In genomic region chr1:59912413-59913157, GRCm38 (mm10) we compare ENCODE assay signal across 7 mouse cellular contexts. TPM values are rescaled to one million over a fixed set of nuclear protein-coding genes. Genes with fewer than 3 reads are reported as not detected.
DNase-seq lines count a peak whose midpoint lies in the region; ATAC-seq lines count a peak whose summit lies in the region.

TSS of gene Fam117b (plus strand) at chr1:59913006.

- H3K4me1 ChIP-seq in embryonic facial prominence, embryonic 11.5 days (ENCODE audit: control insufficient read depth, insufficient read depth, low read length) = no peaks in the 10 kb centered on the region; the same call in 1 of the 2 replicates
- H3K4me1 ChIP-seq in limb, embryonic 10.5 days = peaks cover 17% of the 10 kb centered on the region
- peaks cover 28% of the 10 kb centered on the region for H3K4me1 ChIP-seq in midbrain, embryonic 13.5 days (replicated peaks)

- WGBS in embryonic facial prominence, embryonic 11.5 days = 0% methylated on average over 62 of the region's 72 CpGs
- under 1% methylated on average over 72 of the region's 72 CpGs for WGBS in limb, embryonic 10.5 days
- WGBS in midbrain, embryonic 13.5 days = under 1% methylated on average over 72 of the region's 72 CpGs

- peak within 1 kb of the TSS; percentile 77 for H3K4me3 ChIP-seq in embryonic facial prominence, embryonic 11.5 days (ENCODE audit: low read depth, low read length)
- H3K4me3 ChIP-seq in limb, embryonic 10.5 days = peak within 1 kb of the TSS; percentile 99
- H3K4me3 ChIP-seq in midbrain, embryonic 13.5 days (replicated peaks) = peak within 1 kb of the TSS; percentile 97

- H3K36me3 ChIP-seq in embryonic facial prominence, embryonic 11.5 days (replicated peaks; ENCODE audit: control insufficient read depth, insufficient read depth, low read depth, low read length) = no peaks in the 10 kb centered on the region
- H3K36me3 ChIP-seq in limb, embryonic 10.5 days = no peaks in the 10 kb centered on the region; the same call in 1 of the 2 replicates
- H3K36me3 ChIP-seq in midbrain, embryonic 13.5 days = no peaks in the 10 kb centered on the region

- H3K9ac ChIP-seq in embryonic facial prominence, embryonic 11.5 days (replicated peaks; ENCODE audit: low read length) = peak within 1 kb of the TSS; percentile 98
- peak within 1 kb of the TSS; percentile 98 for H3K9ac ChIP-seq in midbrain, embryonic 13.5 days (replicated peaks)

- ATAC-seq in embryonic facial prominence, embryonic 11.5 days (replicated peaks; ENCODE audit: insufficient number of reproducible peaks, low FRiP score, low TSS enrichment, low read depth) = peak; percentile 96
- ATAC-seq in granulocyte monocyte progenitor cell, adult 5-6 weeks (replicated peaks; ENCODE audit: poor library complexity, severe bottlenecking) = peak; percentile 81
- peak; percentile 97 for ATAC-seq in midbrain, embryonic 13.5 days

- no peaks in the 10 kb centered on the region for H3K27me3 ChIP-seq in embryonic facial prominence, embryonic 11.5 days (ENCODE audit: control insufficient read depth, insufficient read depth, low read length)
- no peaks in the 10 kb centered on the region for H3K27me3 ChIP-seq in limb, embryonic 10.5 days (ENCODE audit: low read depth, poor library complexity, severe bottlenecking)
- H3K27me3 ChIP-seq in midbrain, embryonic 13.5 days = no peaks in the 10 kb centered on the region

- no peaks in the 10 kb centered on the region for H3K9me3 ChIP-seq in embryonic facial prominence, embryonic 11.5 days (replicated peaks; ENCODE audit: control insufficient read depth, low read length)
- H3K9me3 ChIP-seq in limb, embryonic 10.5 days (replicated peaks) = no peaks in the 10 kb centered on the region
- H3K9me3 ChIP-seq in midbrain, embryonic 13.5 days = no peaks in the 10 kb centered on the region

- peak within 1 kb of the TSS; percentile 87 for H3K27ac ChIP-seq in embryonic facial prominence, embryonic 11.5 days (replicated peaks; ENCODE audit: low read depth, low read length)
- peak within 1 kb of the TSS; percentile 99 for H3K27ac ChIP-seq in limb, embryonic 10.5 days
- H3K27ac ChIP-seq in midbrain, embryonic 13.5 days = peak within 1 kb of the TSS; percentile 98

- H3K4me2 ChIP-seq in embryonic facial prominence, embryonic 11.5 days (ENCODE audit: low read depth, low read length) = peak within 1 kb of the TSS; percentile 71
- H3K4me2 ChIP-seq in midbrain, embryonic 13.5 days (replicated peaks) = peak within 1 kb of the TSS; percentile 75

- DNase-seq in adrenal gland, postnatal 14 days = peak; percentile 99
- DNase-seq in embryonic facial prominence, embryonic 11.5 days (ENCODE audit: low spot score) = peak; percentile 99
- peak; percentile 97 for DNase-seq in kidney, adult 11 months
- DNase-seq in limb, embryonic 10.5 days (ENCODE audit: low spot score) = peak; percentile 97
- peak; percentile 94 for DNase-seq in spleen, adult 12 weeks (ENCODE audit: low spot score)

RNA-seq across cellular contexts. Expression of gene Fam117b, which starts in this region (rescaled TPM):
- 36.9 and 43.3 TPM in 2 replicates for total RNA-seq in adrenal gland, postnatal 14 days (2021)
- 14.6 and 15.0 TPM in 2 replicates for polyA plus RNA-seq in embryonic facial prominence, embryonic 11.5 days (2014; fragmentation: Nextera tagmentation; extraction: Ambion mirVana)
- total RNA-seq in granulocyte monocyte progenitor cell, adult 5-6 weeks (2014; fragmentation: Nextera tagmentation) = 19.9 and 21.0 TPM in 2 replicates
- total RNA-seq in granulocyte monocyte progenitor cell, adult 5-6 weeks (2017) = 25.5 and 25.6 TPM in 2 replicates
- 9.7 and 12.3 TPM in 2 replicates for polyA plus RNA-seq in limb, embryonic 10.5 days (2016; fragmentation: Nextera tagmentation; extraction: Ambion mirVana)
- polyA plus RNA-seq in midbrain, embryonic 13.5 days (2015; fragmentation: Nextera tagmentation; extraction: Ambion mirVana) = 27.6 and 29.1 TPM in 2 replicates

Comparison
In these comparisons a context has a peak if more than half of its experiments do, and no peak if none do; other contexts are left out.
1. Peak in every context shown above with its lines: DNase-seq, ATAC-seq, H3K4me3 ChIP-seq and H3K27ac ChIP-seq.